Mouse (Mus musculus) c-Kit-positive CD71-positive TER-119-positive erythroid progenitor cells, embryonic 14.5 days (primary cell): ENCODE results near the gene Col19a1.
"Not testable (repeated sequence)": the region's sequence is repeated elsewhere in the genome, so short reads cannot be mapped to it uniquely, and the experiment has no call there.

Experiments used
- DNase-seq: peaks from one replicate; pipeline ENCODE4 v3.0.0-alpha.2; 2013; ENCODE audit warnings: low spot score

The Col19a1 gene

GRCm38 (mm10) chr1:24587141-24587541 is at the start of gene Col19a1:
Gene Col19a1 (minus strand): TSS chr1:24587472.
- DNase-seq = no peak

- DNase-seq = no peak
Measured at GRCm38 (mm10) chr1:24633553-24634132, 46.4 kb upstream of the Col19a1 start.

- not testable (repeated sequence) for DNase-seq
Measured at GRCm38 (mm10) chr1:24612556-24612955, 25.3 kb upstream of the Col19a1 start.

- no peak for DNase-seq
Measured at GRCm38 (mm10) chr1:24595096-24595495, 7.8 kb upstream of the Col19a1 start.

GRCm38 (mm10) chr1:24586370-24587140 is 717 bp downstream of the Col19a1 start:
- no peak for DNase-seq

- DNase-seq = no peak
Measured at GRCm38 (mm10) chr1:24572602-24573001, 14.7 kb downstream of the Col19a1 start.

- DNase-seq = no peak
Measured at GRCm38 (mm10) chr1:24564113-24564512, 23.2 kb downstream of the Col19a1 start.

GRCm38 (mm10) chr1:24558005-24558404 is 29.3 kb downstream of the Col19a1 start:
- DNase-seq = no peak

- no peak for DNase-seq
Measured at GRCm38 (mm10) chr1:24553462-24553861, 33.8 kb downstream of the Col19a1 start.

GRCm38 (mm10) chr1:24550560-24551280 is 36.6 kb downstream of the Col19a1 start:
- no peak for DNase-seq

GRCm38 (mm10) chr1:24550031-24550430 is 37.2 kb downstream of the Col19a1 start:
- no peak for DNase-seq

- DNase-seq = no peak
Measured at GRCm38 (mm10) chr1:24549050-24549449, 38.2 kb downstream of the Col19a1 start.

- no peak for DNase-seq
Measured at GRCm38 (mm10) chr1:24547574-24547973, 39.7 kb downstream of the Col19a1 start.

- no peak for DNase-seq
Measured at GRCm38 (mm10) chr1:24539852-24540251, 47.4 kb downstream of the Col19a1 start.

GRCm38 (mm10) chr1:24527194-24527593 is 60.1 kb downstream of the Col19a1 start:
- DNase-seq = no peak

- no peak for DNase-seq
Measured at GRCm38 (mm10) chr1:24517462-24517861, 69.8 kb downstream of the Col19a1 start.

- DNase-seq = no peak
Measured at GRCm38 (mm10) chr1:24515341-24515740, 71.9 kb downstream of the Col19a1 start.

GRCm38 (mm10) chr1:24511536-24511935 is 75.7 kb downstream of the Col19a1 start:
- no peak for DNase-seq

GRCm38 (mm10) chr1:24495400-24495799 is 91.9 kb downstream of the Col19a1 start:
- no peak for DNase-seq

GRCm38 (mm10) chr1:24484161-24484560 is 103.1 kb downstream of the Col19a1 start:
- DNase-seq = no peak

- DNase-seq = no peak
Measured at GRCm38 (mm10) chr1:24471096-24471710, 116.1 kb downstream of the Col19a1 start.

GRCm38 (mm10) chr1:24470633-24471032 is 116.6 kb downstream of the Col19a1 start:
- no peak for DNase-seq
